Mouse (Mus musculus) embryonic facial prominence, embryonic 14.5 days (tissue): ENCODE data around the gene Birc7. TPM values are rescaled to one million over a fixed set of nuclear protein-coding genes. Genes with fewer than 3 reads are reported as not detected.

ENCODE experiments used
- ATAC-seq: fragments of 200-750 bp; cut with Nextera tagmentation; 2 replicates; pipeline ENCODE4 v1.8.0; 2017; ENCODE audit warnings: low read depth, moderate number of reproducible peaks, moderate TSS enrichment
- DNase-seq: peaks from one replicate; pipeline ENCODE4 v3.0.0-alpha.2; 2015; ENCODE audit warnings: low spot score
- H3K27ac ChIP-seq: fragments of 300-500 bp; sonication (generic); replicated peaks from 2 replicates; pipeline ENCODE4 v1.5.1; 2014; ENCODE audit warnings: low read depth, mild to moderate bottlenecking, low read length, moderate library complexity
- H3K27me3 ChIP-seq: fragments of 300-500 bp; sonication (generic); replicated peaks from 2 replicates; pipeline ENCODE4 v1.6.1; 2014; ENCODE audit warnings: low read length; ENCODE audit not compliant: control insufficient read depth, insufficient read depth
- H3K36me3 ChIP-seq: fragments of 300-500 bp; sonication (generic); 2 replicates; pipeline ENCODE4 v1.6.1; 2014; ENCODE audit warnings: low read length, mixed read lengths; ENCODE audit not compliant: control insufficient read depth, insufficient read depth
- H3K4me1 ChIP-seq: fragments of 300-500 bp; sonication (generic); 2 replicates; pipeline ENCODE4 v1.6.1; 2014; ENCODE audit warnings: antibody characterized with exemption, low read length; ENCODE audit not compliant: control insufficient read depth, insufficient read depth
- H3K4me2 ChIP-seq: fragments of 300-500 bp; sonication (generic); 2 replicates; pipeline ENCODE4 v1.6.1; 2014; ENCODE audit warnings: low read depth, mild to moderate bottlenecking, low read length, moderate library complexity, mixed read lengths
- H3K4me3 ChIP-seq: fragments of 300-500 bp; sonication (generic); 2 replicates; pipeline ENCODE4 v1.5.1; 2014; ENCODE audit warnings: low read depth, mild to moderate bottlenecking, low read length
- H3K9ac ChIP-seq: fragments of 300-500 bp; sonication (generic); 2 replicates; pipeline ENCODE4 v1.6.1; 2014; ENCODE audit warnings: low read depth, mild to moderate bottlenecking, low read length, moderate library complexity, mixed read lengths
- H3K9me3 ChIP-seq: fragments of 300-500 bp; sonication (generic); 2 replicates; pipeline ENCODE4 v1.6.1; 2016; ENCODE audit warnings: low read length; ENCODE audit not compliant: control insufficient read depth
- WGBS: fragments of 180-500 bp; shearing (Covaris S2); extraction: QIAGEN DNeasy Blood & Tissue Kit; methylation state at CpG from one replicate; pipeline ENCODE4 v1.1.7; 2014; 5-methylcytosine and 5-hydroxymethylcytosine counted together
- polyA plus RNA-seq: library from polyadenylated mRNA; unstranded; fragments of >200 nt; fragmentation: Nextera tagmentation; extraction: Ambion mirVana; gene quantifications from 2 replicates; pipeline ENCODE4 v1.2.1, GENCODE M21; 2014

Birc7 gene
- polyA plus RNA-seq, 1 experiment from 2014 or later: not detected

- Histone ChIP-seq H3K9ac (no peak overlapping the region), H3K4me1 (peaks cover 14% of the 10 kb centered on the region), H3K9me3 (no peaks in the 10 kb centered on the region), H3K27ac (no peak overlapping the region), H3K27me3 (peaks cover 36% of the 10 kb centered on the region), H3K4me3 (no peak overlapping the region), H3K4me2 (no peak overlapping the region), H3K36me3 (no peaks in the 10 kb centered on the region)
- DNase-seq: no peak
- ATAC-seq: no peak
- 80% methylated on average over 6 of the region's 6 CpGs for WGBS
These were observed 31.0 kb upstream of the Birc7 start for GRCm38 (mm10) chr2:180897857-180898256.

- no peak overlapping the region for H3K4me2 ChIP-seq
- no peak overlapping the region for H3K9ac ChIP-seq
- 48% methylated on average over 2 of the region's 2 CpGs for WGBS
- ATAC-seq: no peak
- no peaks in the 10 kb centered on the region for H3K9me3 ChIP-seq
- no peak overlapping the region for H3K4me3 ChIP-seq
- no peak overlapping the region for H3K27ac ChIP-seq
- peaks cover 3% of the 10 kb centered on the region; the same call in 1 of the 2 replicates for H3K27me3 ChIP-seq
- no peaks in the 10 kb centered on the region for H3K4me1 ChIP-seq
- H3K36me3 ChIP-seq: peaks cover 23% of the 10 kb centered on the region; the same call in 1 of the 2 replicates
- DNase-seq: no peak
These were observed 26.7 kb upstream of the Birc7 start for GRCm38 (mm10) chr2:180902086-180902485.

DNA sequence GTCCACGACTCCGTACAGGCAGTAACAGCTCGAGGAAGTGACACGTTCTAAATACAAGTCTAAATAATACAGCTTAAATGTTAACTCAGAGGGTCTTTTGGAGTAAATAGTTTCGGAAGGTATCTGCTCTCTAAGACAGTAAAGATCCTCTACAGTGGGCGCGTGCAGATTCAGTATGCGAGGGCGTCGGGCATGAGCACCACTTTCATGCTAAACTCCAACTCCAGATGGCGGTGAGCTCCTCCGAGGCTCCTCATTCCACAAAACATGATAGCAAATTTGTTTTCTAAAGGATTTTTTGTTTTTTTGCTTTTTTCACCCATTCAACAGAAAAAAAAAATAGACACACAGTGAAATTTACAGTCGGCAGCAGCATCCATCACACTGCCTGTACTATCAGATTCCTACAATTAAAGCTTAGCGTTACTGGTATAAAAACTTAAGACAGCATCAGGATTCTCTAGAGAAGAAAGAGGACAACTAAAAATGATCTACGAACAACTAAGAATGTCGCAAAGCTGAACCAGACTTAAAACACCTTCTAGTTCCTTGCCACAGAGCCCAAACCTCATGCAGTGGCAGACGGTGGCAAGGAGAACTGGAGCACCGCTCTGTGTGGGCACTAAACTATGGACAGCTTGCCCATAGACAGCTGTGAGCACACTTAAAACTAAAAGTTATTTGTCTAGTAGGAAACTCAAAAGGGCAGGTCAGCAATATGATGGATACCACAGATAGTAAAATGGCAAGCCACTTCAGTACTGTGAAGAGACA lies 24.2 kb upstream of the Birc7 start:
- H3K4me2 ChIP-seq: no peak overlapping the region
- 91% methylated on average over 18 of the region's 18 CpGs for WGBS
- DNase-seq (no peak), ATAC-seq (no peak)
- H3K9ac ChIP-seq: no peak overlapping the region
- H3K36me3 ChIP-seq: peaks cover 42% of the 10 kb centered on the region; the same call in 1 of the 2 replicates
- no peak overlapping the region for H3K27ac ChIP-seq
- no peaks in the 10 kb centered on the region for H3K4me1 ChIP-seq
- H3K27me3 ChIP-seq: no peaks in the 10 kb centered on the region
- no peak overlapping the region for H3K4me3 ChIP-seq
- H3K9me3 ChIP-seq: no peaks in the 10 kb centered on the region

DNA sequence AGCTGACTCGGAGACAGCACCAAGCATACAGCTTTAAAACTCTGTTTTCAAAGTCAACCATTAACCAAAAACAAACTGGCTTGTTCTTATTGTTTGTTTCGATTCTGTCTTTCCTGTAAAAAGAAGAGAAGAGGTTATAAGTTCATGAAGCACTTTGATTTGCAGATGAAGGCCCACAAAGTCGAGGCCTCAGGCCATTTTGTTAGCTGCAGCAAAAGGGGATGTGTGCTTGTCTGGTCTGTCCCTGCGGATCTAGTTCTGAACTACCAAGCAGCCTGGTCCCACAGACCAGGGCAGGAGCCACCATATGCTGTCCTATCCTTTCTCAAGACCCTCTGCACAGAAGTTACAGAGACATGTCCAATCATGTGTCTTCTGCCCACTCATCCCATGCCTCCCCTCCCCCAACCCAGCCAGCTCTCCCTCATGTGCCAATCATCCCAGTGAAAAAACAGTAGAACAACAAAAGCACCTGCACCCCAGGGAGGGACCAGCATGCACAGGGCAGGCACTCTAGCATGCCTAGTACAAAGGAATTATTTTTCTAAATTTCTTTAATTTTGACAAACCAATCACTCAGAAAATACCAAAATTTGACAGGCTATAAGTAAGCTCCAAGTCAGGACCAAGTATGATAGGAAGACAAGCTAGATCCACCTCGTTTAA lies 23.1 kb upstream of the Birc7 start:
- no peak overlapping the region for H3K4me2 ChIP-seq
- WGBS: 64% methylated on average over 5 of the region's 5 CpGs

GRCm38 (mm10) chr2:180910928-180911327 lies 17.9 kb upstream of the Birc7 start:
- Histone ChIP-seq H3K9me3 (no peaks in the 10 kb centered on the region), H3K27ac (no peak overlapping the region), H3K9ac (no peak overlapping the region), H3K4me1 (no peaks in the 10 kb centered on the region), H3K4me2 (no peak overlapping the region), H3K27me3 (no peaks in the 10 kb centered on the region), H3K36me3 (peaks cover 77% of the 10 kb centered on the region), H3K4me3 (no peak overlapping the region)
- WGBS: 96% methylated on average over 12 of the region's 12 CpGs
- DNase-seq (no peak), ATAC-seq (no peak)

More for the DNA sequence above, 23.1 kb upstream of the Birc7 start:
- DNase-seq: no peak
- H3K27ac ChIP-seq: no peak overlapping the region
- H3K9ac ChIP-seq: no peak overlapping the region
- H3K27me3 ChIP-seq: no peaks in the 10 kb centered on the region
- H3K4me1 ChIP-seq: no peaks in the 10 kb centered on the region
- ATAC-seq: no peak
- H3K9me3 ChIP-seq: no peaks in the 10 kb centered on the region
- no peak overlapping the region for H3K4me3 ChIP-seq
- H3K36me3 ChIP-seq: peaks cover 52% of the 10 kb centered on the region

DNA sequence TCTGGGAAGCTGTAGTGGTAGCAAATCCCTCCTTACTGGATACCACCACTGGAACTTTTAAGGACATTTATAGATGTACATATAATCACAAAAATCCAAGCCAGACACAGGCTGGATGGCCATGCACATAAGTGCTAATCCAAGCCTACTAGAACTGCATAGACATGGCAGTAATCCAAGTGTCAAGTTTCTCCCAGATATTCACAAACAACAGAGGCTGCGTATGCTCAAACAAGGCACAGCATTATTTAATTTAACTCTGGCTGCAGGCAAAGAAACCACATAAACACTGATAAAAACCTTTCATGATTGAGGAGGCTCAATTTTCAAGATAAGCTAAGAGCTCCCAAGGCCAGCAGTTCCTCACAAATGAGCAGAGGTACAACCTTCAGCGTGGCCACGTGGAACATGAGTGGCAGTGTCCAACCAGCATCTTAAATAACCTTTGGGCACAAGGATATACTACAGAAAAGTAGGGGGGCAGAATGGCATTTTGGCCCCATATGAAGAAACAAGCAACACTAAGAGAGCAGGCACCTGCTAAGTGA lies 12.9 kb upstream of the Birc7 start:
- no peak overlapping the region for H3K4me2 ChIP-seq
- H3K9me3 ChIP-seq: no peaks in the 10 kb centered on the region
- no peak overlapping the region for H3K27ac ChIP-seq
- 55% methylated on average over 3 of the region's 3 CpGs for WGBS
- H3K9ac ChIP-seq: no peak overlapping the region
- ATAC-seq (no peak), DNase-seq (peak; percentile 67)
- no peaks in the 10 kb centered on the region for H3K27me3 ChIP-seq
- H3K4me3 ChIP-seq: no peak overlapping the region
- H3K4me1 ChIP-seq: peaks cover 7% of the 10 kb centered on the region
- peaks cover 68% of the 10 kb centered on the region for H3K36me3 ChIP-seq

GRCm38 (mm10) chr2:180919913-180920809 lies 8.7 kb upstream of the Birc7 start:
- WGBS: 1% methylated on average over 45 of the region's 61 CpGs
- no peak for DNase-seq
- Histone ChIP-seq H3K9me3 (no peaks in the 10 kb centered on the region), H3K27ac (peak overlapping the region; percentile 71), H3K27me3 (no peaks in the 10 kb centered on the region), H3K4me1 (peaks cover 7% of the 10 kb centered on the region), H3K36me3 (peaks cover 30% of the 10 kb centered on the region), H3K4me2 (peak overlapping the region; percentile 79), H3K9ac (peak overlapping the region; percentile 95), H3K4me3 (peak overlapping the region; percentile 100)
- ATAC-seq: no peak; the same call in 1 of the 2 replicates

GRCm38 (mm10) chr2:180920810-180921400 lies 7.9 kb upstream of the Birc7 start, which contains the start of gene Ythdf1:
Gene Ythdf1 (minus strand): TSS chr2:180920949.
- 1% methylated on average over 26 of the region's 56 CpGs for WGBS
- Histone ChIP-seq H3K27ac (peak within 1 kb of the TSS; percentile 71), H3K9ac (peak within 1 kb of the TSS; percentile 95), H3K4me2 (peak within 1 kb of the TSS; percentile 79), H3K36me3 (peaks cover 28% of the 10 kb centered on the region), H3K27me3 (no peaks in the 10 kb centered on the region), H3K4me3 (peak within 1 kb of the TSS; percentile 100), H3K4me1 (peaks cover 7% of the 10 kb centered on the region), H3K9me3 (no peaks in the 10 kb centered on the region)
- peak; percentile 97 for ATAC-seq
- DNase-seq: peak; percentile 97
